Mouse (Mus musculus) olfactory bulb, adult 2 months (tissue): ENCODE results near the gene Padi3.

Source experiments
- CTCF ChIP-seq: fragments of 200-500 bp; IDR thresholded peaks from 2 replicates; pipeline ENCODE4 v1.5.1; 2012; ENCODE audit warnings: low read depth, mild to moderate bottlenecking, low read length, moderate library complexity; ENCODE audit not compliant: insufficient read depth
- POLR2A ChIP-seq: fragments of 200-500 bp; IDR thresholded peaks from 2 replicates; pipeline ENCODE4 v1.6.1; 2012; ENCODE audit warnings: mild to moderate bottlenecking, low read depth, low read length, moderate library complexity; ENCODE audit not compliant: insufficient read depth

DNA sequence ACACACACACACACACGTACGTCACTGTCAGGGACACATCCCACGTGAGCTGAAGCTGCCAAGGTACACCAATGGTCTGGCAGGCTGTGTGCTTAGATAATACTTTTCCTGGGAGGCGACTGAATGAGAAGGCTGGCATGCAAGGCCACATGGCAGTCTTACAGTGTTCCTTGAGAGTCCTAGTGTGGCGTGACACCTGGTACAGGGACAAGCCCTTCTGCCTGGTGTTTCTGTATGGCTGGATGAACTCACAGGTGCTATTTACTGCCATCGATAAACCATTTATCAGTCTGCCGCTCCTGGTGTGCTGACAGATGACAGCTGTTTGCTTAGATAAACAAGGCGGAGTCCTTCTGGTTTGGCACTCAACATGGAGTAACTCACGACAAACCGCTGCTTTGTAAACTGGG lies 44.0 kb upstream of the Padi3 start:
- TF ChIP-seq POLR2A (no peak), CTCF (no peak)
